Mouse (Mus musculus): ENCODE measurements at regions not wholly inside any gene's neighbourhood (a gene's known extent, or its start where the extent isn't known, plus 50 kb on each side); places are given as distances from the start of the nearest gene placed in this dataset.

- TF ChIP-seq CTCF (IDR thresholded peaks at IDR 0.05; ENCODE audit: low read depth) (no peak), EP300 (optimal IDR thresholded peaks at IDR 0.05) (no peak)
Measured at GRCm38 (mm10) chr3:143862531-143862930, 342.5 kb downstream of the Lmo4 start.
